Mouse (Mus musculus): ENCODE measurements around the gene Ywhab.

The Ywhab gene

GRCm38 (mm10) chr2:164009227-164009626, 14.5 kb downstream of the Ywhab start:
- no peak for DNase-seq (ENCODE audit: low spot score)

GRCm38 (mm10) chr2:164010496-164010895, 15.7 kb downstream of the Ywhab start:
- no peak for DNase-seq (ENCODE audit: low spot score)

- no peak for DNase-seq (ENCODE audit: low spot score)
Observed at GRCm38 (mm10) chr2:164010944-164011343, 16.2 kb downstream of the Ywhab start.

- DNase-seq (ENCODE audit: low spot score) = no peak
Observed at GRCm38 (mm10) chr2:164015304-164015703, 20.5 kb downstream of the Ywhab start.

- DNase-seq (ENCODE audit: low spot score) = no peak
Observed at GRCm38 (mm10) chr2:164018910-164019309, 24.1 kb downstream of the Ywhab start.

GRCm38 (mm10) chr2:164019943-164020342, 25.2 kb downstream of the Ywhab start:
- no peak for DNase-seq (ENCODE audit: low spot score)

- no peak for DNase-seq (ENCODE audit: low spot score)
Observed at GRCm38 (mm10) chr2:164022104-164022503, 27.3 kb downstream of the Ywhab start.

GRCm38 (mm10) chr2:164025150-164025549, 30.4 kb downstream of the Ywhab start, which contains the start of gene Pabpc1l:
Gene Pabpc1l, plus strand, starts transcription at chr2:164025450.
- DNase-seq (ENCODE audit: low spot score) = no peak

- no peak for DNase-seq (ENCODE audit: low spot score)
Observed at GRCm38 (mm10) chr2:164031147-164031546, 36.4 kb downstream of the Ywhab start.

- no peak for DNase-seq (ENCODE audit: low spot score)
Observed at GRCm38 (mm10) chr2:164032973-164033372, 38.2 kb downstream of the Ywhab start.

- DNase-seq (ENCODE audit: low spot score) = no peak
Observed at GRCm38 (mm10) chr2:164036520-164037019, 41.8 kb downstream of the Ywhab start.

- DNase-seq (ENCODE audit: low spot score) = no peak
Observed at GRCm38 (mm10) chr2:164038407-164039028, 43.8 kb downstream of the Ywhab start.

- DNase-seq (ENCODE audit: low spot score) = no peak
Observed at GRCm38 (mm10) chr2:164040949-164041348, 46.2 kb downstream of the Ywhab start.

- DNase-seq (ENCODE audit: low spot score) = no peak
Observed at GRCm38 (mm10) chr2:164041523-164041922, 46.8 kb downstream of the Ywhab start.

GRCm38 (mm10) chr2:164047197-164047690, 52.5 kb downstream of the Ywhab start:
- DNase-seq (ENCODE audit: low spot score) = no peak

GRCm38 (mm10) chr2:164053767-164054166, 59.0 kb downstream of the Ywhab start:
- DNase-seq (ENCODE audit: low spot score) = no peak

GRCm38 (mm10) chr2:164054671-164055070, 59.9 kb downstream of the Ywhab start:
- DNase-seq (ENCODE audit: low spot score) = no peak

- no peak for DNase-seq (ENCODE audit: low spot score)
Observed at GRCm38 (mm10) chr2:164059634-164060235, 65.0 kb downstream of the Ywhab start.

Measured in layer of hippocampus, adult 11-12 months (tissue).